Comparison of ENCODE assay signal across 34 mouse cellular contexts in the genomic region with DNA sequence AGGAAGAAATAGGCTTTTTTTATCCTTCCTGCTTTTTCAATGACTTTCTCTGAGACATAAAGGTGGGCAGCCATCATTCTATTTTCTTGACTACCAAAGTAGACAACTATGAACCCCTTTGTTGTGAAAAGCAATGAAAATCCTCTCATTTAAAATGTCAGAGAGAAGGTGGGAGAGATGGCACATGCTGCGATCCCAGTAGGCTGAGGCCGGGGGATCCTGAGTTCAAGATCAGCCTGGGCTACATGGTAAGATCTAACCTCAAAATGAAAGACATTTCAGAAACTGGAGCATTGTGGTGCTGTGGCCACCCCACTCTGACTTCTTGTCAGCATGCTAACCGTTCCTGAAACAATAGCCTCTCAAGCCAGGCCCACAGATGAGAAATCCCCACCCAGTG.
"Had no signal": no experiment of that assay in that cellular context is flagged by ENCODE, and none has a peak within 500 bp of the region (broad histone marks: within the 10 kb centered on the region; RNA-seq: fewer than 3 reads in every experiment).

No protein-coding gene starts in this region.

- H3K4me2 ChIP-seq: heart, embryonic 12.5 days; heart, embryonic 13.5 days; heart, embryonic 15.5 days; hindbrain, embryonic 12.5 days; hindbrain, embryonic 13.5 days; hindbrain, embryonic 14.5 days; hindbrain, embryonic 15.5 days; intestine, embryonic 15.5 days; kidney, embryonic 15.5 days had no signal

- DNase-seq: heart, postnatal 10 days; heart, postnatal 14 days; heart, postnatal 36 days; heart, postnatal 4 days; kidney, adult 11 months; kidney, adult 18-20 months; kidney, adult 2 months; kidney, adult 8-10 months; kidney, adult 9 months; kidney, postnatal 10 days; kidney, postnatal 14 days; kidney, postnatal 25 days; kidney, postnatal 36 days; kidney, postnatal 4 days; layer of hippocampus, adult 9-11 months; layer of hippocampus, postnatal 36 days had no signal

- H3K4me3 ChIP-seq: heart, embryonic 10.5 days; heart, embryonic 12.5 days; heart, embryonic 13.5 days; heart, embryonic 15.5 days; hindbrain, embryonic 10.5 days; hindbrain, embryonic 12.5 days; hindbrain, embryonic 13.5 days; hindbrain, embryonic 15.5 days; intestine, embryonic 15.5 days; kidney, embryonic 15.5 days; layer of hippocampus, adult 2 months had no signal

- H3K36me3 ChIP-seq: heart, embryonic 10.5 days; heart, embryonic 12.5 days; heart, embryonic 13.5 days; heart, embryonic 15.5 days; hindbrain, embryonic 10.5 days; hindbrain, embryonic 12.5 days; hindbrain, embryonic 13.5 days; hindbrain, embryonic 15.5 days; intestine, embryonic 15.5 days; kidney, embryonic 15.5 days had no signal

- ATAC-seq: hindbrain, embryonic 16.5 days; hindbrain, postnatal 0 days; inflammation-experienced regulatory T-cells, adult 6 months; intestine, embryonic 15.5 days; intestine, embryonic 16.5 days; intestine, postnatal 0 days had no signal

- H3K9ac ChIP-seq: heart, embryonic 12.5 days; heart, embryonic 13.5 days; heart, embryonic 15.5 days; hindbrain, embryonic 12.5 days; hindbrain, embryonic 13.5 days; hindbrain, embryonic 14.5 days; hindbrain, embryonic 15.5 days; intestine, embryonic 15.5 days; kidney, embryonic 15.5 days had no signal

- H3K27ac ChIP-seq: heart, embryonic 10.5 days; heart, embryonic 13.5 days; heart, embryonic 15.5 days; hindbrain, embryonic 10.5 days; hindbrain, embryonic 12.5 days; hindbrain, embryonic 13.5 days; hindbrain, embryonic 14.5 days; hindbrain, embryonic 15.5 days; hindbrain, postnatal 0 days; intestine, embryonic 15.5 days; kidney, embryonic 15.5 days; kidney, postnatal 0 days; layer of hippocampus, adult 2 months had no signal

- H3K9me3 ChIP-seq: heart, embryonic 10.5 days; heart, embryonic 12.5 days; heart, embryonic 13.5 days; heart, embryonic 15.5 days; hindbrain, embryonic 10.5 days; hindbrain, embryonic 12.5 days; hindbrain, embryonic 13.5 days; hindbrain, embryonic 15.5 days; intestine, embryonic 15.5 days; kidney, embryonic 15.5 days had no signal
